Mouse (Mus musculus) left cerebral cortex, postnatal 36 days (tissue): Measurements from ENCODE around the gene Fry. TPM values are rescaled to one million over a fixed set of nuclear protein-coding genes. Genes with fewer than 3 reads are reported as not detected.

Source experiments
- DNase-seq, 2 experiments: peaks; one replicate each; pipeline ENCODE4 v3.0.0; 2021 to 2022; ENCODE audit warnings: low spot score in 2 of 2, mixed read lengths in 1 of 2
- intact Hi-C: fragments of 180-260 bp; cut with DNase I; formaldehyde crosslinking; loops from one replicate; pipeline ENCODE4 v1.15.1; 2025
- total RNA-seq, 2 experiments: library from RNA; stranded (reverse); gene quantifications; 2 replicates each; pipeline ENCODE4 v1.2.3; 2021

Gene Fry
- total RNA-seq, 2 experiments from 2014 or later, result 166 to 217 TPM

- intact Hi-C loops, result no loop called here
- DNase-seq, result no peak
Measured at GRCm38 (mm10) chr5:150196881-150197311, 78.5 kb downstream of the Fry start.

DNA sequence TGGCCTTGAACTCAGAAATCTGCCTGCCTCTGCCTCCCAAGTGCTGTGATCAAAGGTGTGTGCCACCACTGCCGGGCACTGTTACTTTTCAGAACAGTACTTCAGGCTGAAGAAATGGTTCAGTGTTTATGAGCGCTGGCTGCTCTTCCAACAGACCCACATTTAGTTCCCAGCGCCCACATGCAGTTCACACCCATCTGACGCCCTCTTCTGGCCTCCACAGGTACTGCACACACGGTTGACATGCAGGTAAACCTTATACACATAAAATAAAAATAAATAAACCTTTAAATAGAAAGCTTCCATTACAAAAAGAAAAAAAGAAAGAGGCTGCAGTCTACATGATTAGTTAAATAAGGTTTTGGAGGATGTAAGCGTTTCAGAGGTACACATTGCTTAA, 88.3 kb downstream of the Fry start:
- intact Hi-C loops, result no loop called here

GRCm38 (mm10) chr5:150207596-150207995, 89.2 kb downstream of the Fry start:
- intact Hi-C loops, result no loop called here
- DNase-seq, result no peak

More for the DNA sequence above, 88.3 kb downstream of the Fry start:
- no peak for DNase-seq

DNA sequence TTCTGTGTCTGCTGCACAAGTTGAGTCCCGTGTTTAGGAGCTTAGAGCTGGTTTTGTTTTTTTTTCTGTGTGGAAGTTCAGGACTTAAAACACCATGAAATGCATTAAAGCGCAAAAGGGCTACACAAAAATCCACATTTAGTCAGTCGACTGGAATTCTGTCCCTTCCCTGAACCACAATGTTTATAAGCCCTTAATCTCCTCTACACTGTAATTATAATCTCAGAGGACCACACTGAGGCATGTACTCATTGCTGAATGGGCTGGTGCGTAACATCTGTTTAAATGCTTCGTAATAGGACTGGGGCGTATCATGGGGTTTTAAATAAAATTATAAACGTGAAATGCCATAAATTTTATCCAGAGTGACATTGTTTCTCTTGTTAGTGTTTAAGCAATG, 89.6 kb downstream of the Fry start:
- no peak for DNase-seq
- intact Hi-C loops, result no loop called here

- intact Hi-C loops, result no loop called here
- no peak for DNase-seq
Measured at GRCm38 (mm10) chr5:150214081-150214480, 95.6 kb downstream of the Fry start.

DNA sequence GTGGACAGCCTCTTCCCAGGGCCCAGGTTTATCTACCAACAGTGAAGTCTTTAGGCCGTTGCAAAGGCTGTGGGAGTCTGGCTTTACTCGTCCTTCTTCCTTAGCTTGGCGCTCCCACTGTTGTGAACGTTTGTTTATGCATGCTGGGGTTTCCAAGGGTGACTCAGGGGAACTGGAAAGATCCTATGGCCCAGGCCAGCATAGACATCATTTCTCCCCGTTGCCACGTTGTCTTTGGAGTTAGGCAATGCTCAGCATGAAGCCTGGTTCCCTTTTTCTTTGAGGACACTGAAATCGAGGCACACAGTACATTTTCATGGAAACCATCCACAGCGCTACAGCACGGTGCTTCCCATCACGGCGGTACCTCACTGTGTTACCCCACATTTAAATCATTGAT, 97.6 kb downstream of the Fry start:
- intact Hi-C loops, result no loop called here

DNA sequence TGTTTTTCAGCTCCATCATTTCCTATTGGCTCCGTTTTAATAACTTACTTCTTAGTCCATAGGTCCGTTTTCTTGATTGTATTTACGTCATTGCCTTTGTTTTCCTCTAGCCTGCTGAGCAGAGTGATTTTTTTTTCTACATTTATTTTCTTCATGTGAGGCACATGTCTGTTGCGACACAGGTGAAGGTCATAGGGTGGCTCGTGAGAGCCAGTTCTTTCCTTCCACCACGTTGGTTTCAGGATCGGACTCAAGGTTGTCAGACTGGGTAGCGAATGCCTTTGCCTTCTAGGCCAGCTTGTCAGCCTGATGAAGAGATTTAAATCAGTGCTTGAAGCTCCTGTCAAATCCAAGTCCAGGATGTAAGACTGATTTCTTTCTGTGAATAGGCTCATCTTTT, 101.0 kb downstream of the Fry start:
- DNase-seq, result no peak
- intact Hi-C loops, result no loop called here

More for the DNA sequence above, 97.6 kb downstream of the Fry start:
- DNase-seq, result no peak

GRCm38 (mm10) chr5:150220333-150220732, 101.9 kb downstream of the Fry start:
- no peak for DNase-seq
- intact Hi-C loops, result loop anchor here (5.0 kb wide), 1 partner anchor 33 kb away; no protein-coding TSS in a partner anchor

DNA sequence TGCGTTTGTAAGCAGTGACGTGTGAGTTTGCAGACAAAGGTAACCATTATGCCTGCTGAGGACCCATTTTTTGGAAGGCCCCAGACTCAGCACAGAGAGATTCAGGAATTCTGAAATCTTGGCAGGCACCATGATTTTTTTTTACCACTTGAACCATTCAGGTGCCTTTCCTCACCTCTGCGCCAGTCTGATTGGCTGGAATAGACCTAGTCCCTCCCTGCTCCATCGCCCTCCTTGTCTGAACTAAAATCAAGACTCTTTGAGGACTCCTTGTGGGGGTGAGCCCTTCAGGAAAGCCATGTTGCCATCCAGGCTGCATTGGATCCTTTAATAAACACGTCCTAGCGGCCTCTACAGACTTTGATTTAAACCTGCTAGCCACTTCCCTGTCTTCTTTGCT, 103.4 kb downstream of the Fry start:
- intact Hi-C loops, result loop anchor here (5.0 kb wide), 1 partner anchor 35 kb away; no protein-coding TSS in a partner anchor

DNA sequence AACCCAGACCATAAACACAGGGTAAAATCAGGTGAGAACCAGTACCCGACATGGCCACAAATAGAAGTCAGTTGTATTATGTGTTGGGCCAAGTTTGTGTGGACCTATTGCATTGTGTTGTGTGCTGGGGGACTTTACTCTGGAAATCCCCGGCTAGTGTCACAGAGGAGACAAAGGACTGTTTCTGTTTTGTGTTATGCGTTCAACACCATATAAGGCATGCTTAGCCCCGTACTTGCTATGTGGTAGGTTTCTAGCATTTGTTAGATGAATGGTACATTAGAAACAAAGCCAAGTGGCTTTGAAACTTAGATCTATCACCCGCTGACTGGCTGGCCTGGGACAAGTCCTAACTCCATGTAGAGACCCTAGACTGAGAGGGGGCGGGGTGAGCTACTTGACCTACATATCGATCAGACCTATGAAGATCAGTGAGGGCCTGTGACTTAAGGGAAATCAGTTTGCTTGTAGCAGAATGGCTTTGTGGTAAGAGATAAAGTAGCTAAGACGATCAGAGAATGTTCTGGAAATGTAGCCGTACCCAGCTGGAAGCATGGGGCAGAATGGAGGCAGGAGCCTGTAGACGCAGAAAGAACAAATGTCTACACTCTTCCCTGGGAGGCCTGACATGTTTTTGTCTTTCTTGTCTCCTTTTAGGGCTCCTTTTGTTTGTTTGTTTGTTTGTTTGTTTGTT, 105.2 kb downstream of the Fry start:
- intact Hi-C loops, result loop anchor here (5.0 kb wide), 1 partner anchor 36 kb away; no protein-coding TSS in a partner anchor
- DNase-seq, result no peak

More for the DNA sequence above, 103.4 kb downstream of the Fry start:
- DNase-seq, result no peak

DNA sequence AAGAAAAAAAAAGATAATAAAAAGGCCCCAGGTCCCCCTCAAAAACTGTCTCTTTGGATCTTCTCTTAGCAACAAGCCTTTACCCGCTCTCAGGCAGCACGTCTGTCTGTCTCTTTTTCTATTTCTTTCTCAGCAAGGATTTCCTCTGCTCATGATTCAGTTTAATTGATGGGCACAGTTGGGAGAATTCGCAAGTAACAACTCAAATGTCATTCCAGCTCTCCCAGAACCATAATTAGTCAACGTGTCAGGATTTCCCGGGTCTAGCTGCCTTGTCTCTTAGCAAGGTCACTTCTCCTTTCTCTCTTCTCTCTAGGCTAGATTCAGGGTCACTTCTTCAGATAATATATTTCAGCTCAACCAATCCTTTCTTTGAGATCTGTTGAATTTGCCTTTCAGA, 110.6 kb downstream of the Fry start:
- intact Hi-C loops, result no loop called here
- DNase-seq, result no peak

GRCm38 (mm10) chr5:150229776-150230175, 111.3 kb downstream of the Fry start:
- intact Hi-C loops, result loop anchor here (5.0 to 10.0 kb wide), 2 partner anchors 58 to 195 kb away; no protein-coding TSS in a partner anchor
- no peak for DNase-seq

- intact Hi-C loops, result loop anchor here (5.0 to 10.0 kb wide), 2 partner anchors 55 to 192 kb away; no protein-coding TSS in a partner anchor
- DNase-seq, result no peak
Measured at GRCm38 (mm10) chr5:150232159-150233150, 114.0 kb downstream of the Fry start.

GRCm38 (mm10) chr5:150233154-150233886, 114.9 kb downstream of the Fry start:
- DNase-seq, result peak; percentile 55 to 73
- intact Hi-C loops, result loop anchor here (5.0 to 10.0 kb wide), 2 partner anchors 54 to 191 kb away; no protein-coding TSS in a partner anchor

DNA sequence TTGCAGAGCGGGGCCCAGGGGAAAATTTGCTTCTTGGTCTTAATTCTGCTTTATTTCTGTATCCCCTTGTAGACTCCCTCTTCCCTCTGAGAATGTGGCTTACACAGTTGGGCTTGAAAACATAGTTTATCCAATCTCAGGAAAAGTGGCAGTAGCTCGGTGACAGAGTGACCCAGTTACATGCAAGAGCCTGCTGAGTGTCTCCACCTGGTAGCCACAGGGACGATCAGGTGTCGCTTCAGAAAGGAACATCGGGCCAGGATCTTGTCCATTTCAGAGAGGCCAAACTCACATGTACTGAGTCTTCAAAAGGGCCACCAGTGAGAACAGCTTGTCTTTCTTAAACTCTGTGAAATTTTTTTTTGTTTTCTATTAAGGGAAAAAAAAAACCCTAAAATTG, 117.5 kb downstream of the Fry start:
- intact Hi-C loops, result loop anchor here (10.0 kb wide), 1 partner anchor 189 kb away; no protein-coding TSS in a partner anchor
- DNase-seq, result no peak

DNA sequence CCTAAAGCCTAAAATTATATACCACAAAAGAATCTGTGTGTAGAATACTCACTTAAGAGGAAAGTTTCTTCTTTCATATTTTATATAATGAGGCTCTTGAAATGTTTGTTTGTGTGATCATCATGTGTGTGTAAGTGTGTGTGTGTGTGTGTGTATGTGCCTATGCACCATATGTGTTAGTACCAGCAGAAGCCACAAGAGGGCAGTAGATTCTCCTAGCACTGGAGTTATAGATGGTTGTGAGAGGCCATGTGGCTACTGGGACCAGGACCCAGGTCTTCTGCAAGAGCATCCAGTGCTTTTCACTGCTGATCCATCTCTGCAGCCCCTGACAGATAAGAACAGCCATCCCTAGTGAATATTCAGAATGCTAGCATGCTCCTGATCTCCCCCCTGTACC, 118.2 kb downstream of the Fry start:
- no peak for DNase-seq
- intact Hi-C loops, result loop anchor here (10.0 kb wide), 1 partner anchor 188 kb away; no protein-coding TSS in a partner anchor

- intact Hi-C loops, result no loop called here
- no peak for DNase-seq
Measured at GRCm38 (mm10) chr5:150241638-150242037, 123.2 kb downstream of the Fry start.

GRCm38 (mm10) chr5:150246737-150247136, 128.3 kb downstream of the Fry start:
- no peak for DNase-seq
- intact Hi-C loops, result no loop called here

- intact Hi-C loops, result no loop called here
- DNase-seq, result no peak
Measured at GRCm38 (mm10) chr5:150257764-150258163, 139.3 kb downstream of the Fry start.
